Mouse (Mus musculus) midbrain, embryonic 13.5 days (tissue): ENCODE data around the gene Scn2b. TPM values are rescaled to one million over a fixed set of nuclear protein-coding genes. Genes with fewer than 3 reads are reported as not detected.

Experiments used
- ATAC-seq: fragments of 200-750 bp; cut with Nextera tagmentation; 2 replicates; pipeline ENCODE4 v1.8.0; 2017; ENCODE audit warnings: mild to moderate bottlenecking, moderate TSS enrichment, moderate library complexity
- H3K27ac ChIP-seq: fragments of 300-500 bp; sonication (generic); 2 replicates; pipeline ENCODE4 v1.5.1; 2015; ENCODE audit warnings: inconsistent platforms, mild to moderate bottlenecking, moderate library complexity
- H3K27me3 ChIP-seq: fragments of 300-500 bp; sonication (generic); 2 replicates; pipeline ENCODE4 v1.6.1; 2015; ENCODE audit warnings: mild to moderate bottlenecking, inconsistent platforms
- H3K36me3 ChIP-seq: fragments of 300-500 bp; sonication (generic); 2 replicates; pipeline ENCODE4 v1.6.1; 2015; ENCODE audit warnings: mild to moderate bottlenecking, inconsistent platforms
- H3K4me1 ChIP-seq: fragments of 300-500 bp; sonication (generic); replicated peaks from 2 replicates; pipeline ENCODE4 v1.6.1; 2015; ENCODE audit warnings: inconsistent platforms
- H3K4me2 ChIP-seq: fragments of 300-500 bp; sonication (generic); replicated peaks from 2 replicates; pipeline ENCODE4 v1.6.1; 2015; ENCODE audit warnings: moderate library complexity, mild to moderate bottlenecking, inconsistent platforms
- H3K4me3 ChIP-seq: fragments of 300-500 bp; sonication (generic); replicated peaks from 2 replicates; pipeline ENCODE4 v1.5.1; 2015; ENCODE audit warnings: mild to moderate bottlenecking, inconsistent platforms
- H3K9ac ChIP-seq: fragments of 300-500 bp; sonication (generic); replicated peaks from 2 replicates; pipeline ENCODE4 v1.6.1; 2015; ENCODE audit warnings: mild to moderate bottlenecking, inconsistent platforms
- H3K9me3 ChIP-seq: fragments of 300-500 bp; sonication (generic); 2 replicates; pipeline ENCODE4 v1.6.1; 2016; ENCODE audit warnings: mild to moderate bottlenecking, inconsistent platforms
- whole genome bisulfite sequencing: fragments of 180-500 bp; shearing (Covaris S2); methylation state at CpG from one replicate; pipeline ENCODE4 v1.1.7; 2015; 5-methylcytosine and 5-hydroxymethylcytosine counted together
- polyA plus RNA-seq: library from polyadenylated mRNA; unstranded; fragments of >200 nt; fragmentation: Nextera tagmentation; extraction: Ambion mirVana; gene quantifications from 2 replicates; pipeline ENCODE4 v1.2.1, GENCODE M21; 2015

Gene Scn2b
- polyA plus RNA-seq, 1 experiment from 2014 or later = 6.6 TPM

DNA sequence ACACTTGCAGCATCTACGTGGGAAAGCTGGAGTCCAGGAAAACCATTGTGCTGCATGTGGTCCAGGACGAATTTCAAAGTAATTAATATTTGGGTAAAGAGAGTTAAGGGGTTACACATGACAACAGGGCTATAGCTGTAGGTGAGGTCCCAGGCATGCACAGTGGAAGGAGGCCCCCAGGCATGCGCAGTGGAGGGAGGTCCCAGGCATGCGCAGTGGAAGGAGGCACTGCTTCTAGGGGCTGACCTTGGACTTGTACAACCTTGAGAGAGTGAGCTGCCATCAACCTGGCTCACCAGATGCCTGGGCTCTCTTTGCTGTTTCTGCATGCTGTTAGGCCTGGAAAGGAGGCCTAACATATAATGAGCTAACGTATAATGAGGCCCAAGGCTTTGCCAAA, 19.7 kb upstream of the Scn2b start:
- Histone ChIP-seq H3K27ac (no peak overlapping the region), H3K9ac (no peak overlapping the region), H3K4me3 (no peak overlapping the region), H3K4me1 (no peaks in the 10 kb centered on the region), H3K4me2 (no peak overlapping the region), H3K27me3 (no peaks in the 10 kb centered on the region), H3K9me3 (no peaks in the 10 kb centered on the region), H3K36me3 (no peaks in the 10 kb centered on the region)
- ATAC-seq = no peak
- WGBS = 83% methylated on average over 5 of the region's 5 CpGs

DNA sequence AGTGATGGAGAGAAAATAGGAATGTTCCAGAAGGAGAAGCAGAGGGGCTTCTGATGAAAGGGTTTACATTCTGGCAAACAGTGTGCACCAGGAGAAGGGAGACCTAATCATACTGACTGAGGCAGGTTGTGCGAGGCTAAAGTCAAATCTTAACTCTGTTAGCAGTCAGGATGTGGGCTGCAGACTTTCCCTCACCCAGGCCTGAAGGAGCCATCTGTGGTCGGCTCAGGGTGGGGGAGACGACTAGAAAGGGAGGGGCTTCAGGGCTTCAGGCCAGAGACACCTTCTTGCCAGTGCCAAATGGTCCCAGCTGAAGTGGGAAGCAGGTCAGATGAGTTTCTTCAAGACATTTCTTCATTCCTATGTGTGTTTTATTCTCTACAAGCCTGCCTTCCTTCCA, 19.2 kb upstream of the Scn2b start:
- no peaks in the 10 kb centered on the region for H3K4me1 ChIP-seq
- no peak overlapping the region for H3K4me2 ChIP-seq
- H3K36me3 ChIP-seq = no peaks in the 10 kb centered on the region
- no peak overlapping the region for H3K9ac ChIP-seq
- 65% methylated on average over 3 of the region's 3 CpGs for WGBS
- no peaks in the 10 kb centered on the region for H3K27me3 ChIP-seq
- H3K27ac ChIP-seq = no peak overlapping the region
- no peaks in the 10 kb centered on the region for H3K9me3 ChIP-seq
- no peak for ATAC-seq
- no peak overlapping the region for H3K4me3 ChIP-seq

GRCm38 (mm10) chr9:45102528-45102927, 15.1 kb upstream of the Scn2b start:
- Histone ChIP-seq H3K9ac (no peak overlapping the region), H3K4me2 (no peak overlapping the region), H3K27me3 (0 out of 2 replicates have a peak, but pooled peaks cover 5% of the 10 kb centered on the region), H3K4me3 (no peak overlapping the region), H3K4me1 (no peaks in the 10 kb centered on the region), H3K36me3 (no peaks in the 10 kb centered on the region), H3K9me3 (no peaks in the 10 kb centered on the region), H3K27ac (no peak overlapping the region)
- ATAC-seq = no peak
- WGBS = 91% methylated on average over 1 of the region's 1 CpGs

DNA sequence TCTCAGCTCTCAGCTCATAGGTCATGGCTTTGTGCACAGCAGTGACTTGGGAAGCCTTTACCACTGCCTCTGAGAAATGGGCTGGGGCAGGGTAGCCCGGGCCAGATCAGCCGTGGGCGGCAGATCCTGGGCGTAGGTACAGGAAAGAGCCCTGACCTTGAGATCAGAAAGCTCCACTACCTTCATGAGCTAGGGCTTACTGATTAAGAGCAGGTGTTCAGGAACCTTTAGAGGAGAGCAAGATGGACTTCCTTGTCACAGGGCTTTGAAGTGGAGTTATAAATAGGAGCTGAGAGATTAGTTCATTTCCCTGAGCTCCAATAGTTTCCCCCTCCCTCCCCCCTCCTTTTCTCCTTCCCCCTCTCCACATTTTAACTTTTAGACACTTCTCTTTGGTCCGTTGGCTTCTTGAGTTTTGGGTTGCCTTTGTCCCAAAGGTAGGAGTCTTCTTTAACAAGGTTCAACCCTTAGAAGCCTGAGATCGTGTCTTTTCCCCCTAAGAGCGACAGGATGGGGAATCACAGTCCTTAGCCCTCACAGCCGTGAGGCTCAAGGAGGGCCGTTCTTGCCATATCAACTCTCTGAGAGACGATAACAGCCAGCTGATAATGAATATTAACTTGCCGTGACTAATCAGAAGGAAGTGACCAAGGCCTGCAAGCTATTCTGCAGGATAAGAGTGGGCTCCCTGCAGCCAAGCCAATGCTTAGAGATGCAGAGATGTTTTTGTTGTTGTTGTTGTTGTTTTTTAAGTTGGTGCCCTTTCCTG, 14.2 kb upstream of the Scn2b start:
- Histone ChIP-seq H3K9me3 (no peaks in the 10 kb centered on the region), H3K4me2 (no peak overlapping the region), H3K27me3 (0 out of 2 replicates have a peak, but pooled peaks cover 5% of the 10 kb centered on the region), H3K4me3 (no peak overlapping the region), H3K4me1 (no peaks in the 10 kb centered on the region), H3K27ac (no peak overlapping the region), H3K36me3 (no peaks in the 10 kb centered on the region), H3K9ac (no peak overlapping the region)
- no peak for ATAC-seq
- 81% methylated on average over 11 of the region's 11 CpGs for WGBS

- no peaks in the 10 kb centered on the region for H3K4me1 ChIP-seq
- H3K4me2 ChIP-seq = no peak overlapping the region
- no peak overlapping the region for H3K9ac ChIP-seq
- no peak for ATAC-seq
- no peaks in the 10 kb centered on the region for H3K36me3 ChIP-seq
- no peaks in the 10 kb centered on the region for H3K9me3 ChIP-seq
- no peak overlapping the region for H3K27ac ChIP-seq
- 87% methylated on average over 2 of the region's 2 CpGs for WGBS
- 0 out of 2 replicates have a peak, but pooled peaks cover 5% of the 10 kb centered on the region for H3K27me3 ChIP-seq
- no peak overlapping the region for H3K4me3 ChIP-seq
Measured at GRCm38 (mm10) chr9:45105596-45106374, 11.8 kb upstream of the Scn2b start.

- peak overlapping the region; percentile 53 for H3K9ac ChIP-seq
- peak overlapping the region; percentile 61 for H3K4me2 ChIP-seq
- peak overlapping the region; percentile 45 for H3K4me3 ChIP-seq
- H3K4me1 ChIP-seq = peaks cover 23% of the 10 kb centered on the region
- ATAC-seq = peak; percentile 82
- no peaks in the 10 kb centered on the region for H3K9me3 ChIP-seq
- H3K27me3 ChIP-seq = peaks cover 14% of the 10 kb centered on the region; the same call in 1 of the 2 replicates
- H3K27ac ChIP-seq = peak overlapping the region; percentile 53; the same call in 1 of the 2 replicates
- 2% methylated on average over 14 of the region's 14 CpGs for WGBS
- H3K36me3 ChIP-seq = no peaks in the 10 kb centered on the region
Measured at GRCm38 (mm10) chr9:45115706-45116105, 1.9 kb upstream of the Scn2b start.

DNA sequence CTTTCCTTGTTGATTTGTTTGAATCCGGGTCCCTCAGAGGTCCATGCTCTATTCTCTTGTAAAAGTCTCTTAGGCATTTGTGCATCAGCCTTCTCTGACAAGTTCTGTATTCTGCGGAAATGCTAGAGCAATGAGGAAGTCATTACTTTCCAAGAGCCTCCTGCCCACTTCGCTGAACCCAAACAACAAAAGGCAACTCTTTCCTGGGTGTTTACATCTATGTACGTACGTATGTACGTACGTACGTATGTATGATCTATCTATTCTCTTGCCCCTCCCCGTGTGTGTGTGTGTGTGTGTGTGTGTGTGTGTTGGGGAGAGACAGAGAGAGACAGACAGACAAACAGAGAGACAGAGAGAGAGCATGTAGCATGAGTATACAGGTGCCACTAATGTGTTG, 763 bp upstream of the Scn2b start:
- Histone ChIP-seq H3K9me3 (no peaks in the 10 kb centered on the region), H3K4me1 (peaks cover 28% of the 10 kb centered on the region), H3K9ac (no peak overlapping the region), H3K36me3 (no peaks in the 10 kb centered on the region), H3K27me3 (peaks cover 17% of the 10 kb centered on the region; the same call in 1 of the 2 replicates), H3K4me2 (no peak overlapping the region), H3K4me3 (no peak overlapping the region), H3K27ac (no peak overlapping the region)
- no peak for ATAC-seq
- 73% methylated on average over 9 of the region's 9 CpGs for WGBS

DNA sequence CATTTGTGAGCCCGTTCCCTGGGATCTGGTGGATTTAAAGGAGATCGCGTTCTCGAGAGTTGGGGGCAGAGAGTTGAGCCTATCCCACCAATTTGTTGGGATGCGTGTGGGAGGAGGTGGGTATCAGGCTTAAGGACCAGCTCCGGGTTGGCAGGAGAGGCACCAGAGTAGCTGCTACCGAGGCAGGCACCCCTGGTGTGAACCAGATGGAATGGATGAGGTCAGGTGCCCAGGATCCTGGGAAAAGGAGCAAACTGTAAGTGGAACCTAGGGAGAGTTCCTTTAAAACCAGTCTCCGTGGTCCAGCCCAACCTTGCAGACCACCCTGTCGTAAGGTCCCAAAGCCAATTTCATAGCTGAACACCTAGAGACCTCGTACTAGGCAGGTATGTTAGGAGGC, 970 bp downstream of the Scn2b start:
- Histone ChIP-seq H3K36me3 (no peaks in the 10 kb centered on the region), H3K4me1 (peaks cover 36% of the 10 kb centered on the region), H3K9me3 (no peaks in the 10 kb centered on the region), H3K27me3 (peaks cover 17% of the 10 kb centered on the region; the same call in 1 of the 2 replicates), H3K4me3 (peak overlapping the region; percentile 54), H3K4me2 (peak overlapping the region; percentile 75), H3K9ac (peak overlapping the region; percentile 89), H3K27ac (no peak overlapping the region)
- WGBS = 27% methylated on average over 10 of the region's 10 CpGs
- ATAC-seq = no peak

- 95% methylated on average over 8 of the region's 8 CpGs for WGBS
- Histone ChIP-seq H3K4me3 (peak overlapping the region; percentile 54; the same call in 1 of the 2 replicates), H3K27me3 (peaks cover 17% of the 10 kb centered on the region; the same call in 1 of the 2 replicates), H3K36me3 (no peaks in the 10 kb centered on the region), H3K4me2 (peak overlapping the region; percentile 75), H3K4me1 (peaks cover 36% of the 10 kb centered on the region), H3K9me3 (no peaks in the 10 kb centered on the region), H3K27ac (no peak overlapping the region), H3K9ac (peak overlapping the region; percentile 89; the same call in 1 of the 2 replicates)
- ATAC-seq = no peak
Measured at GRCm38 (mm10) chr9:45119316-45119953, 1.9 kb downstream of the Scn2b start.

- H3K27ac ChIP-seq = no peak overlapping the region
- ATAC-seq = no peak
- H3K9me3 ChIP-seq = no peaks in the 10 kb centered on the region
- H3K36me3 ChIP-seq = peaks cover under 1% of the 10 kb centered on the region; the same call in 1 of the 2 replicates
- no peak overlapping the region for H3K9ac ChIP-seq
- 88% methylated on average over 14 of the region's 14 CpGs for WGBS
- H3K4me1 ChIP-seq = peaks cover 36% of the 10 kb centered on the region
- H3K4me3 ChIP-seq = no peak overlapping the region
- H3K4me2 ChIP-seq = no peak overlapping the region
- peaks cover 17% of the 10 kb centered on the region; the same call in 1 of the 2 replicates for H3K27me3 ChIP-seq
Measured at GRCm38 (mm10) chr9:45119954-45120530, 2.5 kb downstream of the Scn2b start.

- Histone ChIP-seq H3K9me3 (no peaks in the 10 kb centered on the region), H3K36me3 (peaks cover 6% of the 10 kb centered on the region), H3K27me3 (peaks cover 17% of the 10 kb centered on the region; the same call in 1 of the 2 replicates), H3K27ac (no peak overlapping the region), H3K4me1 (peaks cover 36% of the 10 kb centered on the region), H3K9ac (no peak overlapping the region), H3K4me3 (no peak overlapping the region), H3K4me2 (0 out of 2 replicates have a peak overlapping the region, but pooled peaks have one; percentile 1)
- no peak for ATAC-seq
- WGBS = 90% methylated on average over 6 of the region's 6 CpGs
Measured at GRCm38 (mm10) chr9:45120567-45120966, 3.0 kb downstream of the Scn2b start.
